Mouse (Mus musculus) frontal cortex, postnatal 10 days (tissue): ENCODE measurements at regions not wholly inside any gene's neighbourhood (a gene's known extent, or its start where the extent isn't known, plus 50 kb on each side); places are given as distances from the start of the nearest gene placed in this dataset.

ENCODE experiments used
- DNase-seq, 2 experiments: peaks; one replicate each; pipeline ENCODE4 v3.0.0; 2022; ENCODE audit warnings: low spot score in 2 of 2, mixed read lengths in 1 of 2

GRCm38 (mm10) chr16:24255037-24255436 is 138.3 kb upstream of the Lpp start:
- no peak for DNase-seq

GRCm38 (mm10) chr16:24254590-24254989 is 138.7 kb upstream of the Lpp start:
- no peak for DNase-seq

DNA sequence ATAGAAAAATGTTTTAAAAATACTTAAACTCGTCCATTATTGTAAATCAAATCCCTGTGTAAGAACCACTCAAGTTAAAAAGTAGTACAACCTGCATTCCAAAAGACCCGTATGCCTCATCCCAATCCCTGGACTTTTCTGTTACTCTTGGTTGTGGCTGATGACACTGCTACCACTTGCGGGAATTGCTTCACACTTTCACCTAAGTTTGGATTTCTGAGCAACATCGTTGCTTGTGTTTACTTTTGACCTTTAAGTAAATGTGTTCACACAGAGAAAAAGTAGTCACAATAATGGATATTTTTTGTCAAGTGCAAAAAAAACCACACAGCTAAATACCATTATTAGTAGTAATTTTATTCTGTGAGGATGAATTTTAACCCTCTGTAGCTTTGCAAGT is 139.2 kb upstream of the Lpp start:
- no peak for DNase-seq

DNA sequence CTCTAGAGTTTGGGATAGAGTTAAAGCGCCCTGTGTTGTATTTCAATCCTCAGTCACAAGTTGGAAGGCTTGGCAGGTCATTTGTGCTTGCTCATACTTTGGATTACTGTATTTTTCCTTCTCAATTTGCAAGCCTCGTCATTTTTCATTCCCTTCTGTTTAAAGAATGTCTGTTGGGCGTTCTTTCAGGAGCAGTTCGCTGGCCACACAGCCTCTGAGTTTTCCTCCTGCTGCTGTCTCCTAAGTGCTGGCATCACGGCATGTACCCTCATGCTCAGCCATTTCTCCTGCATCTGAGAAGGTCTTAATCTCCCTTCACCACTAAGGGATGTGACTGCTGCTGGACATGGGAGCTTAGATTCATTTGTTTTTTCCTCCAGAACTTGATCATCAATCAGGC is 146.0 kb upstream of the Lpp start:
- DNase-seq, result no peak

- DNase-seq, result peak in 1 of 2 experiments; percentile 11
Measured at GRCm38 (mm10) chr16:24238075-24238555, 155.2 kb upstream of the Lpp start.

GRCm38 (mm10) chr16:24237425-24237824 is 155.9 kb upstream of the Lpp start:
- DNase-seq, result no peak

DNA sequence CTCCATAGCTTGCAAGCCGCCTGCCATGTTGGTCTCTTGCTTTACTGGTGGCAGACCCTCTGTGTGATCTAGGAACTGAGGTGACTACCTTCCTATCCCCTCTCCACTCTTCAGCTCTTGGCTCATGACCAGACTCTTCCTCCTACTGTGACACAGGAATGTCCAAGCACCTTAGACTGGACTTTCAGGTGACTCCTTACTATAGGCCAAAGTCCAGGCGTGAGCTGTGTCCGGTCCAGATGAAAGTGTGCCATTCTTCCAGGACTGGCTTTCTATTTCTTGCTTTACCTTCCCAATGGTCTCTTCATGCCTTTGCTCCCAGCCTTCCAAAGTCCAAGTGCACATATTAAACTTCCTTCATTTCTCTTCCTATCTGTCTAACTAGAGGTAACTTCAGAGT is 156.3 kb upstream of the Lpp start:
- DNase-seq, result no peak

DNA sequence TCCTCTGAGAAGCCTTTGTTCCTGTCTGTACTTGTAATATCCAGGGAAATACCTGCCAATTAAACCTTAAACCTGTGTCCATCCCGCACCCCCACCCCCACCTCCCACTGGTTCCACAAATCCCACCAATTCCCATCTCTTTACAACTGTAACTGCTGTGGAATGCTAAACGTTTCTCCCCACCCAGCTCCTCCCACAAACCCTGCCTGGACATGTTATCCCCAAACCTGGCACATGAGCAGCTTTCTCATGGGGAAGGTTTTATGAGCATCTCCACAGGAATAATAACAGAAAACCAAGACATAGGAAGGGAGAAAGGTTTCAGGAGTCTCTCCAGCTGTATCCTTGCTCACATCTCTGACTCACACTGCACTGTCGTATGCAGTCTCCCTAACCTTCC is 156.8 kb upstream of the Lpp start:
- no peak for DNase-seq

- DNase-seq, result no peak
Measured at GRCm38 (mm10) chr16:24234795-24235194, 158.5 kb upstream of the Lpp start.

- DNase-seq, result no peak
Measured at GRCm38 (mm10) chr16:24232001-24232530, 161.2 kb upstream of the Lpp start.

- no peak for DNase-seq
Measured at GRCm38 (mm10) chr16:24231506-24231905, 161.8 kb upstream of the Lpp start.

DNA sequence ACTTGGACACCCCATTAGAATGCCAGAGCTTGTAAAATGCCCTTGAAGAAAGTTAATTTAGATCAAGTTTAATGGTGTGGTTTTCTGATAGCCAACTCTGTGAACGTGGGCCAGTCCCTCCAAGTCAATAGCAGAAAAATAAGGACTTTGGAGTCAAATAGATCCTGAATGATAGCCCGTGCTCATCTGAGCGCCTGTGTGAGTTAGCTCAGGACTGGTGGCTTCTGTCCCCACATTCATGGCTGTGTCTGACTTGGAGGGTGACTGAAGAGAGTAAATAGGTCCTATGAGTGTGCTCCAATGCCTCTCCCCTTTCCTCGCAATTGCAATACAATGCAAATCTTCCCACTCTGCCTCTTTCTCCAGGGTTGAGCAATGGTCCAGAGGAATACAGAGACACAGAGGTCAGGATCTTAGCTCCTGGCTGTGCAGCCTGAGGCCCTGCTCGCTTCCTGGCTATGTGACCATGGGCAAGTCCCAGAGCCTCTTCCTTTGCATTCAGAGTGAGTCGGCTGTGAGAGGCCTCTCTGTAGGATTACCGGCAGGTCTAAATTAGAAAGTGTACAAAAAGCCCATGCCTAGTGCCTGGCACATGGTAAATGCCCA is 164.2 kb upstream of the Lpp start:
- DNase-seq, result no peak

DNA sequence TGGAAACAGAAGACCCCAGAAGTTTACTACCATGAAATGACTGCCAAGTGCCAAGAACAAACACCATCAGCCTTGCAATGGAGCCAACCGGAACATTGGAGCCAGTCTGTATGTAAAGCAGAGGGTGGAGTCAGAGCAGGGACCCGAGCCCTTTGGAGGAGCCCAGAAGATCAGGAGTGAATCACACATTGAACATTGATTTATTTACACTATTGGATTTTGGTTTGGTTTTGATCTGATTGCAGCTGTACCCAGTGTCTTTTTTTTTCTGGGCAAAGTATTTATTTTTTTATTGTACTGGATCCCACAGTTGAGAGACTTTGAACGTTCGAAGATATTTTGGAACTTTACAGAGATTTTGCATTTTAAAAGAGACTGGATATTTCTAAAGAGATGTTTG is 167.4 kb upstream of the Lpp start:
- no peak for DNase-seq

GRCm38 (mm10) chr16:24225090-24225489 is 168.2 kb upstream of the Lpp start:
- no peak for DNase-seq

GRCm38 (mm10) chr16:24223901-24224300 is 169.4 kb upstream of the Lpp start:
- no peak for DNase-seq

GRCm38 (mm10) chr16:24223527-24223880 is 169.8 kb upstream of the Lpp start:
- DNase-seq, result no peak

DNA sequence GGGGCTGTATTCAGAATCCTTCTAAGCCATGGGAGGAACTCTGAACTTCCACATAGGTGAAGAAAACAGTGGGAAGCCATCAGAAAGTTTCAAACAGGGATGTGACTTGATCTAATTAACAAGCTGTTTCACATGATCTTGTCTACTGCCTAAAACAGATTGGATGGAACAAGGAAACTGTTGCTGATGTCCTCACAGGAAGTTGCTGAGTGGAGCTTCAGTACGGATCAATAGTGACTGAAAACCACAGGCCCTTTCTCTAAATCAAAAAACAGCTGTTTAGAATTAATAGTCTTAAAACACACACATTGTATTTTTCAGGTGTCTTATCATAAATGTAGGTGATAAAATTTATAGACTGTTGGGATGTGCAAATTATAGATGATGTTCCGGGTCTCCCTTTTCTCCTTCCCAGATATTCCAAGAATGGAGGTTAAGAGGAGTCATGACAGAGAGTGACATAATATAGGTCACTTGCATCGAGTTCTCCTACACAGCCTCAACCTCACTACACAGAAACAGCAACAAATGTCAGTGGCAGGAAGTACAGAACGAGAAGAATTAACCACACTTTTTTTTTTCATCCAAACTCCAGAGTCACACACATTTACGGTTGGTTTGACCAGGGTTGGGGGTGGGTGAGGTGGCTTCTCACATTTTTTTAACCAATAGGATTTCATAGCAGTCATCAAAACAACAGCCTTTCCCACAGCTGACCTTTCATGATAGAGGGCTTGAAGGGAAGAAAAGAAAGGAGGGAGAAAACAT is 170.4 kb upstream of the Lpp start:
- DNase-seq, result no peak

- no peak for DNase-seq
Measured at GRCm38 (mm10) chr16:24221992-24222391, 171.3 kb upstream of the Lpp start.

DNA sequence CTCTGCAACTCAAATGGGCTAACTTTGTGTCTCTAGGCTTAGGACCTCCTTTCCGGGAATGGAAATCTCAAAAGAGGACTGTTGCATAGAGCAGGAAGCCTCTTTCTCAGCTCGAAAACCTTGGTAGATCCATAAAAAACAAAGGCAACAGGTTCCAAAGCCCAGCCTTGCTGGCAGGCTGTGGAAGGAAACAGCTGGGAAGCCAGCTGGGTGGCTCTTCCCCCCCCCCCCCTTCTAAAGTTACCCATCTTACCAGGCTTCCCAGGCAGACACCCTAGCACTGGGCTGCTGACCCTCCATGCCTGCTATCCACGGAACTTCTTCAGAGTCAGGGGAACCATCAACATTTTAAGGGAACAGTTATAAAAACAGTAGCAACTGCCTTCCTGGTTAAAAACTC is 172.7 kb upstream of the Lpp start:
- DNase-seq, result no peak

DNA sequence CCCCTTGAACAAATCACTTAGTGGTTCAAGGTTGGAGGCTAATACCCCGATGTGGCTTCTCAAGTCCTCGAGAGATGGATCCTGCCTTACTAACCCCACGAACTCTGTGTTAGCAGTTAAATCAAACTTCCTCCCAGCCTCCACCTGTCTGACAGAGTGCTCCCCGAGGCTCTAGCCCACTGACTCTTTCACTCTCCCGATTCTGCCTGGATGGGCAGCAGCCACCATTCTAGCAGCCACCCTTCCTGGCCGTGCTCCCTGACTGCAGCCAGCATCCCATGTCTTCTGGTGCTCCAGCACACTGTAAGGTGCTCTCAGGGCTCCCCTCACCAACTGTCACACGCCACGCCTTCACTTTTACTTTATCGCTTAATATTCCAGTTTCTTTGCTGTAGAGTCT is 173.6 kb upstream of the Lpp start:
- DNase-seq, result no peak

GRCm38 (mm10) chr16:24218850-24219185 is 174.5 kb upstream of the Lpp start:
- no peak for DNase-seq

- peak in 1 of 2 experiments; percentile 29 for DNase-seq
Measured at GRCm38 (mm10) chr16:24218162-24218849, 175.0 kb upstream of the Lpp start.

- DNase-seq, result no peak
Measured at GRCm38 (mm10) chr16:24216828-24217227, 176.5 kb upstream of the Lpp start.
